Mouse (Mus musculus): ENCODE measurements around the gene Mctp1.
A peak's percentile ranks its signal among the peaks of the same experiment; 100 is the strongest.
"Not testable (repeated sequence)": the region's sequence is repeated elsewhere in the genome, so short reads cannot be mapped to it uniquely, and the experiment has no call there.

The Mctp1 gene

DNA sequence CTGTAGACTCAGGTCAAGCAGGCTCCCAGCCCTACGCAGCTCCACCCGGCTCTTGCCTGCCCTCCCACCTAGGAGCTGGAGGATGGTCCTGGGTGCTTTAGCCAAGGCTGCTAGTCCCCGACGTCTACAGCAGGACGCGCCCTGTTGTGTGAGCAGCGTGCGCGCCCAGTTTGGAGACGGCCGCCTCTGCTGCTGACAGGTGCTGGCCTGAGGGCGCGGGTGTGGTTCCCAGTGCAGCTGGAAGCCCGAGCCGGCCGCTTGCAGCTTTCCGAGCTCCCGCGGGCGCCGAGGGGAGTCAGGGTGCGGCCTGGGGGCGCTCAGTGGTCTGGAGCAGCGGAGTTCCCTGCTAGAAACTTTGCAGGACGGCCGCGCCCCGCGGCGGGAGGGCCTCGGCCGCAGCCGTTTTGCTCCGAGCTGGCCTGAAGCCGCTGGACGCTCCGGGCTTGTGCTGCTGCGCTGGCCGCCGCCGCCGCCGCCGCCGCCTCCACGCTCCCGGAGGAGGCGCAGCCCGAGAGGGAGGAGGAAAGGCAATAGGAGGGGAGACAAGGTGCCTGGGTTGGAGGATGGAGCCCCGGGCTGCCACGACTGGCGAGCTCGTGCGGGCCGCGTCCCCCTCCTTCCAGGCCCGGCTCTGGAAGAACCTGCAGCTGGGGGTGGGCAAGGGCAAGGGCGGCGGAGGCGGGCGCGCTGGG is at the start of gene Mctp1:
TSS of gene Mctp1 (plus strand) at position 564 of the 692 bp plus-strand sequence.
- DNase-seq (ENCODE audit: low read depth): peak; percentile 5

DNA sequence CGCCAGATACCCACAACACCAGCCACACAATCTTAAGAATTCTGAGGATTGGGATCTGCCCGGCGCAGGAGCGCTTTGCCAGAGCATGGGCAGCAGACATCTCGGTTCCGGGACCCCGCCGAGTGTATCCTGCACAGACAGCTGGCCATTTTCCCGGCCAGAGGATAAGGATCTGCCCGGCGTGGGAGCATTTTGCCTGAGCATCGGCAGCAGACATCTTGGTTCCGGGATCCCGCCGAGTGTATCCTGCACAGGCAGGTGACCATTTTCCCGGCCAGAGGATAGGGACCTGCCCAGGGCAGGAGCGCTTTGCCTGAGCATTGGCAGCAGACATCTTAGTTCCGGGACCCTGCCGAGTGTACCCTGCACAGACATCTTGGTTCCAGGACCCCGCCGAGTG is 38.4 kb upstream of the Mctp1 start:
- DNase-seq (ENCODE audit: low read depth): not testable (repeated sequence)

DNA sequence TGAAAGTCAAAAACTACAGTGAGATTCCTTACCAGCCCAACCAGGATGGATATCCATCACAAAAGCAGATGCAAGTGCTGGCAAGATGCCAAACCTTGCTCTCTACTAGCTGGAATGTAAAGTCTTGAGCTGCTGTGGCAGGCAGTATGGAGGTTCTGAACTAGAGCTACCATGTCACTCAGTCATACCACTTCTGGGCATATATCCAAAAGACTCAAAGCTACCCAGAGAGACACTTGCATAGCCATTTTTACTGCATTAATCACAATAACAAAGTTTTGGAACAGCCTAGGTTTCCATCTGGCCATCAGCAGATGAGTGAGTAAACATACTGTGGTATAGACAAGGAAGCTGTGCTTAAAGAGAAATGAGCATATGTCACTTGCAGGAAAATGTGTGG is 25.6 kb upstream of the Mctp1 start:
- DNase-seq (ENCODE audit: low read depth): no peak

DNA sequence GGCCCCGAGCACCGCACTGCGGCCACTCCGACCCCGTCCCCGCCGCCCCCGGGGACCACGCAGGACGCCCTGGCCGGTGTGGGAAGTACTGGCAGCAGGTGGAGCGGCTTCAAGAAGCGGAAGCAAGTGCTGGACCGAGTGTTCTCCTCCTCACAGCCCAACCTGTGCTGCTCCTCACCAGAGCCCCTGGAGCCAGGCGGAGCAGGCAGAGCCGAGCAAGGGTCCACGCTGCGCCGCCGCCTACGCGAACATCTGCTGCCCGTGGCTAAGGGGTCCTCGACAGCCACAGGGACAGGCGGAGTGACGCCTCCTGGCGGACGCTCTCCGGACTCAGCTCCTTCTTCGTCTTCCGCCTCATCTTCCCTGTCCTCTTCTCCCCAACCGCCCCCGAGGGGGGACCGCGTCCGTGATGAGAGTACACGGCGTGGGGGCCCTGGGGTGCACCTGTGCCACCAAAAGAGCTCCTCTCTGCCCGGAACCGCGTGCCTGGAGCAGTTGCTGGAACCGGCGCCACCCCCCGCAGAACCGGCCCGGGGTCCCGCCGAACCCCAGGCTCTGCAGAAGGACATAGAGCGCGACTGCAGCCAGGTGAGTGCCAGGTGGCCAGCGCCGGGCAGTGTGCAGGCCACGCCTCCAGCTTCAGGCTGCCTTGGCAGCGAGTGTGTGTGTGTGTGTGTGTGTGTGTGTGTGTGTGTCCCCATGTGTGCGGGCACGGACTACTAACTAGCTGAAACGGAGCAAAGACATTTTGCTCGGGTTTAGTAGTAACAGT is 515 bp downstream of the Mctp1 start:
- DNase-seq (ENCODE audit: low read depth): no peak

DNA sequence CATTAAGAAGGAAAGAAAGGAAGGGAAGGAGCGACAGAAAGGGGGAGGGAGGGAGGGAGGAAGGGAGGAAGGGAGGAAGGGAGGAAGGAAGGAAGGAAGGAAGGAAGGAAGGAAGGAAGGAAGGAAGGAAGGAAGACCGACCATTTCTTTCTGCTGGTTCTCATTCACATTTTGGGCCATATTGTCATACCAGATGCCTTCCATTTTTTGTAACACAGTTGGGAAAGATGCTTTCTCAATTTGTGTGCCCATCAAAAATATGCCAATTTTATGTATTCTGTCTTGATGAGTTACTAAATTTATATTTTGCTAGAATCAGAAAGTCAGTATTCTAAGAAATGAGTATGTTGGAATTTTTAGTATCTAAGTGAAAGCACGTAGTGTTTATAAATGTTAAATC is 4.3 kb downstream of the Mctp1 start:
- no peak for DNase-seq (ENCODE audit: low read depth)

DNA sequence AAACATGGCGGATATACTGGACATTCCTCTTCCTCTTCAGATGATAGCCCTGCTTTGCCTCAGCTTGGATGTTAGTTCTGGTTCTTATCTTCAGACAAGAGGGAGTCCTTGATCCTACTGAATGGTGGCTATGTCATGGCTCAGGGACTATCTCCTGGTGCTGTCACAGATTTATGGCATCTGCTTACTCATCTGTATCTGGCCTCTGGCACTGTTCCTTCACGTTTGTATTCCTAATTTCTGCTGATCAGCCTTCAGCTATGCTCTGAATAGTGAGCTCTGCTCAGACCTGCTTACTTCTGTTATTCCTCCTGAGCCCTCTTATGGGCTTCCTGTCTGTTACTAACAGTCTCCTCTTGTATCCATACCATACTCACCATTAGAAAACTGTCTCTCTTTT is 7.6 kb downstream of the Mctp1 start:
- no peak for DNase-seq (ENCODE audit: low read depth)

DNA sequence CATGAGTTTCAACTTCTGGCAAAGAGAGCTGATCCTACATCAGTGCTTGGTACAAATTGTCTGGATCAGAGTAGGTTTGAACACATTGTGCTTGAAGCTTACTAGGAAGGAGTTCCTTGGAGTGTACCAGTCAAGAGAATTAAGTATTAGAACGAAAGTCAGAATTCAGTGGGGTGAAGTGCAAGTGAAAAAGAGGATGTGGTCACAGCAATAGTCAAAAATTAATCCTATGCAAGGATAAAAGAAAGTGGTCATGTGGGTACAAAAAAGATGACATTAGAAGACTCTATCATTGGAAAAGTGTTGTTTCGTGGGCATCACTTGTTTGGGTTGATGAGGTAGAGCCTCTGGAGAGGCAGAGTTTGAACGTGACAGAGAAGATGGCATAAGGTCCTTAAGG is 8.8 kb downstream of the Mctp1 start:
- no peak for DNase-seq (ENCODE audit: low read depth)

DNA sequence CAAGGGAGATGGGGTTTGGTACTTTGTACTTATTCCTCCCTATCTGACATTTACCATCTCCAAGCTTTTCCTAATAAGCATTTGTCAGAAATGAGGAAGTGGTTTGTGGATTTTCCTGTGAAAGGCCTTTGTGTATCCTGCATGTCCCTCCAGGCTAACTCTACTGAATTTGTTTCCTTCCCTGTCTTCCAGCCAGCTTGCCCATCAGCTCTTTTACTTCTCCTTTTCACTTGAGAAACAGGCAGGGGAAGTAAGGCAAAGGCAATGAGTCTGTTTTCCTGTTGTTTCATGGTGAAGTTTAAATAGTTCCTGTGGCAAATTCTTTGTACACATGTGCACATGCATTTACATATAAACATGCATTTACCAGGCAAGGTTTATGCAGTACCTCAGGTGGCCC is 11.6 kb downstream of the Mctp1 start:
- no peak for DNase-seq (ENCODE audit: low read depth)

DNA sequence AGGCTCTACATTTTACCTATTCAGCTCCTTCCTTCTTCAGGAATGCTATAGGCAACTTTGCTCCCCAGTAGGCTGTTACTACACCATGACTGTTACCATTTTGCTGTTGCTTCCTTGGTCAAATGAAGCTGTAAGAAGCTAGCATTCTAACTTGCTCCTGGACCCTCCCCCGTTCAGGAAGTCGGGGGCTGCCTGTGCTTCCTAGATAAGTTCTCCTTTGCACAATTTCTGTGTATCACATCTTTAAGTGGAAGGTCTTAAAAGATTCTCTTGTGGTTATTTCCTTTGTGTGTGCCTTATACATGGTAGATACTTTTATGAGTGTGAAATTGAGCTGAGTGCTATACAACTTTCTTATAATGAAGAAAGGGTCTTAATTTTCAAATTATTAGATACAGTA is 25.0 kb downstream of the Mctp1 start:
- DNase-seq (ENCODE audit: low read depth): no peak

DNA sequence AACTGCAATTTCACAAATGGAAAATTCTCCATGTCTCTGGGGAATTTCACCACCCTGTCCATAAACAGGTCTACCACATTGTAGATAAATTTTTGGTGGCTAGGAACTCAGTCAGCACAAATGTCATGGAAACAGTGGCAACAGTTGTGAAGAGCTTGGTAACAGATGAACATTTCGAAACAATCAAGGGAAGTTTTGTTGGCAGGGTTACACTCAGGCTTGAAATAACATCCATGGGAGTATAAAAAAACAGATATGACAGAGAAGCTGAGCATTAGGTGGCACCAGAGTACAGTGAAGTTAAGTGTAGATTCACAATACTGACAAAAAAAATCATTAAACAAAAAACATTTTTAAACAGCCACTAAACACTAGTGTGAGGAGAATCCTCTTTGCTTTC is 26.3 kb downstream of the Mctp1 start:
- DNase-seq (ENCODE audit: low read depth): no peak

DNA sequence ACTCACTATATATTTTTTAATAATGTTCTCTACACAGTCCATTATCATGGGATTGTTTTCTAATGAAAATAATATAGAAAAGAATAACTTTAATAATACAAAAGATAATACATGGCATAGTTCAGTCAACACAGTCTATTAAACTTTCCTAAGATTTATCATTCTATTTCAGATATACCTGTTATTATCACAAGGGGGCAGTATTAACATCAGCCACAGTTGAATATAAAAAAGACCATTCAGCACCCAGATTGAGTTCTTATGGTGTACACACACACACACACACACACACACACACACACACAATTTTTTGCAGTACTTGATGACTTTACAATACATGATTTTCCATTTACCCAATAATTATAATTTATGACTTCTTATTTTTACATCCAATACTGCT is 31.0 kb downstream of the Mctp1 start:
- DNase-seq (ENCODE audit: low read depth): no peak

DNA sequence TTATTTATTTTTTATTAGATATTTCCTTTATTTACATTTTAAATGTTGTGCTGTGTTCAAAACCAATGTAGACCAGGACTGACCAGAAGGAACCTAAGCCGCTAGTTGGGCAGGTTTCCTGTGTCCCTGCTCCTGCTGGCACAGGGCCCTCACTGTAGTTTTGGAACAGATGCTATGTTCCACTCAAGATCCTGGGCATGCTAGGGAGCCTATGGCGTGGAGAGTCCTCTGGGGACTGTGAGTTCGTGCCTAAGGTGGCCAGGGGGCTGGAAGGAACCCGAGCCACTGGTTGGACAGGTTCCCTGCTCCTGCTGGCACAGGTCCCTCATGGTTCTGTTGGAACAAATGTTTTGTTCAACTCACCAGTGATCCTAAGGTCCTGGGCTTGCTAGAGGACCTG is 35.8 kb downstream of the Mctp1 start:
- DNase-seq (ENCODE audit: low read depth): no peak

DNA sequence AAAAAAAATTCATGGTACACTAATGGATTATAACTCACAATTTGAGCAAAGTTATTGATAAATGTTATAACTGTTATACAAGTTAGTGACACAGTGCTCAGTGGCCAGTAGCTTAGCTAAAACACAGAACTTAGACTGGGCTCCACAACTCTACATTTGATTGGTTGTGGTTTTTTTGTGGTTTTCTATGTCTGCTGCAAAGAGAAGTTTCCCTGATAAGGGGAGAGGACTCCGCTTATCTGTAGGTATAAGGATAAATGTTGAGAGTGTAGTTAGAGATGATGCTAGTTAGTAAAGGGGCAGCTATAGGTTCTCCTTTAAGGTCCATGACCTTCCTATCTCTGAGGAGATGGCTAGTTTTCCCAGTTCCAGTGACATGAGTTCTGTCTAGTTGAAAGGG is 36.7 kb downstream of the Mctp1 start:
- peak; percentile 42 for DNase-seq (ENCODE audit: low read depth)

DNA sequence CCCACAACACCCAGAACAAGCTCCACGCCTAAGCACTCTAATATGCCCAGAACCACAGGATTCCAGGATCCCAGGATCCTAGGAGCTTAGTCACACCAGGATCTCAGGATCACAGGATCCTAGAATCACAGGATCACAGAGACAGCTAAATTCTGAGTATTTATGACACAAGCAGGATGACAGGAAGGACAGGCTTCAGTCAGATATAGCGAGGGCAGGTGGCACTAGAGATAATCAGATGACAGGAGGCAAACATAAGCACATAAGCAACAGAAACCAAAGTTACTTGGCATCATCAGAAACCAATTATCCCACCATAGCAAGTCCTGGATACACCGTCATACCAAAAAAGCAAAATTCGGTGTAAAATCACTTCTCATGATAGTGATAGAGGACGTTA is 37.8 kb downstream of the Mctp1 start:
- no peak for DNase-seq (ENCODE audit: low read depth)

DNA sequence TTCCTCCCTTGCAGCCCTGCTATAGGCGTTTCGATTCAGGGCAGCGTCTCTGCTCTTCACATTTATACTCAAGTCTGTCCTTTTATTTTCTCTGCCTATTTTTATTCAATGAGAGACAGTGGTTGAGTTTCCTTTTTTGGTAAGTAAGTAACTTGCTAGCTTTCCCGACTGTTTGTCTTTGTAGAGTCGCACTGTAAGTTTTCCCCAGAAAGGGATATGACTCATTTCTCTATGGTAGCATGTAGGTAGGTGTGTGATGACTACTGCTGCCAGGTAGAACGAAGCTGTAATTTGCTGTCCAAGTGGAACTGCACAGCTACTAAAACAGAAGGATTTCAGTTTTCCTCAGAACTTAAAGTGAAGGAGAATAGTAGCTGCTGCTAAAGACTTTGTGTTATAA is 45.1 kb downstream of the Mctp1 start:
- DNase-seq (ENCODE audit: low read depth): no peak

DNA sequence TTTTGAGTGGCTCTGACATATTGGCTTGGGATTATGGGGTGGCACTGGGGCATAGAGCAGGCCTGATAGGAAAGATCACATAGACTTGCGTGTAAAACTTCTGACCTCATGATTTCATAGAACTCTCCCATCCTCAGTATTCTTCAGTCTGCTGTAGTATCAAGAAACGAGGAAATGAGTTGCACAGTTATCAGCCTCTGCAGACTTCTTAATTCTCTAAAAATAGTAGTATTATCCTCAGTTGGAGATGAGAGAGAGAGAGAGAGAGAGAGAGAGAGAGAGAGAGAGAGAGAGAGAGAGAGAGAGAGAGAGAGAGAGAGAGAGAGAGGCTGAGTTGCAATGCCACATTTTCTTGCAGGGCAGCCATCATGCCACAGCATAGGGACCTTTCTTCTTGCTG is 45.6 kb downstream of the Mctp1 start:
- no peak for DNase-seq (ENCODE audit: low read depth)

DNA sequence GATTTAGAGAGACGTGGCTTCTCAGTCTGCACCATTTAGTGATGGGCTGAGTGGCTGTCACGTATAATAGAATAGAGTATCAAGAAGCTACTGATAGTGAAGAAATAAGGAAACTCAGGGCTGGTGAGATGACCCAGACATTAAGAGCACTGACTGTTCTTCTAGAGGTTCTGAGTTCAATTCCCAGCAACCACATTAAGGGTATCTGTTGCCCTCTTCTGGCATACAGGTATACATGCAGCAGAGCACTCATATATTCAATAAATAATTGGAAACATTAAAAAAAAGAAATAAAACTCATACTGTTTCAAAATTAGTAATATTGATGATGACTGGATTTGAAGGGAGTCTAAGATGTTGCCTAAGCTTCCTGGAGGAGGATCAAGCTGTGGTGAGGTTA is 47.6 kb downstream of the Mctp1 start:
- no peak for DNase-seq (ENCODE audit: low read depth)

DNA sequence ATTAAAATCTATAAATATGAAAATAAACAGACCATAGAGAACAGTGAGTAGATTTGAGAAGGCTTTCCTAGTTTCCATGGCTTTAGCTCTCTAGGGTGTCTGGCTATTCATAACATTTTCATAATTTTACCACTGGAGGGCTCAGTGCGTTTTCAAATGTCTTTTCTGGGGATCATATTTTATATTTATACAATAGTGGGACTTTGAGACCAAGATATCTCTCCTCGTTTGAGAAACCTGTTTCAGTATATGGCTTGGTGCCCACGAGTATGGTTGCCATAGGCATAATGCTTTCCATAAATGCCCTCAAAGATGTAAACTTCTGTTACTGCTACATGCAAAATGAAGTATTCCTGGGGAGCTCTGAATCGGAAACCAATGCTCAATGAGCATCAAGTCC is 49.1 kb downstream of the Mctp1 start:
- no peak for DNase-seq (ENCODE audit: low read depth)

DNA sequence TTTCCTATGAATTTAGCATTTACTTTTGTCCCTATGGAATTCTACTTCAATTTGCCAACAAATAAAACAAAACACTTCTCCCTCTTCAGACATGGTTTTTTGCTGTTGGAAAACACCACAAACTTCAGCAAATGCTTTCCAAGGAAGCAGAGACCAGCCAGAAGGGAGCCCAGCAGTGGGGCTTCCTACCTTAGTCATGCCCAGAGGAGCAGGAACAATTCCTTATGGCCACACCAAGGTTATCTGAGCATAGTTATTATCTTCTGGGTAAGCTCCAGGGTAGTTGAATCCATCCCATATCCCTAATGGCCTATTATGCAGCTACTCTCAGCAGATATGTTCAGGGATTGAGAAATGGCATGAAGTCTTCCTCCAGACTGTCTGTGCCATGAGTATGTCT is 52.1 kb downstream of the Mctp1 start:
- DNase-seq (ENCODE audit: low read depth): no peak

DNA sequence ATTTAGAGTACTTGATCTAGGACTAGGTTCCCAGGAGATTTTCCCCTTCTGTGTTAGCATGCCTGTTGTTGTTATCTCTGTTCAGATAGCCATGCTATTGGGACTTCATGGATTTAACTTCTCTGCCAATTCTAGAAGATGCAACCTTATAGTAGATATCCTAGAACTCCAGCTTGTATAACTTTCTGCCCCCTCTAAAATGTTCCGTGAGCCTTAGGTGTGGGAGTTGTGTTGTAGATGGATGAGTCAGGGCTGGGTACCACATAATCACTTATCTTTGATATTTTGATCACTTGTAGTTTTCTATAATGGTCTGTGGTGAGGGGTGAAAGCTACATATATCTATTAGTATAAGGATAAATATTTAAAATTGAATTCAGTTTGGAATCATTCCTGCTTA is 54.4 kb downstream of the Mctp1 start:
- no peak for DNase-seq (ENCODE audit: low read depth)

DNA sequence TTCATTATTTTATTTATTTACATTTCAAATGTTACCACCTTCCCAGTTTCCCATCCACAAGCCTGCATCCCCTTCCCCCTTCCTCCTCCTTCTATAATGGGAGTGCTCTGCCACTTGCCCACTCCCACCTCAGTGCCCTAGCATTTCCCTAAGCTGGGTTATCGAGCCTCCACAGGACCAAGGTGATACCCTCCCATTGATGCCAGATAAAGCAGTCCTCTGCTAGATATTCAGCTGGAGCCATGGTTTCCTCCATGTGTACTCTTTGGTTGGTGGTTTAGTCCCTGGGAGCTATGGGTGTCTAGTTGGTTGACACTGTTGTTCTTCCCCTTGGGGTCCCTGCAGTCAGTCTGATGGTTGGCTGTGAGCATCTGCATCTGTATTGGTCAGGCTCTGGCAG is 61.7 kb downstream of the Mctp1 start:
- no peak for DNase-seq (ENCODE audit: low read depth)

DNA sequence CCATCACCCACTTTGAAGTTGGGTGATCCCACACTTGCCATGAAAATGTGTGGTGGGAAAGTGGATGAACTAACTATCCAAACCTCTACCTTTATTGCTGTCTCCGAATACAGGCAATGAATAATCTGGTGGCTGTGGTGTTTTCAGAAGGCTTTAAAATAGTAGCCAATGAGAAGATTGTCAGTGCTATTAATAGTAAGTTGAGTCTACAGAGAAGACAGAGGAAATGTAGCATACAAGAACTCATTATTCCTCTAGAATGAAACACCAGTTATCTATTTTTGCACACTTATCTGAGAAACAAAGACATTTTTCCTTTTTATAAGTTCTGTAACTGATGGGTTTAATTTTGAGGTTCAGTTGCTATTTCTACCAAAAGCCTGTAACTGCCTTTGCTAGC is 63.2 kb downstream of the Mctp1 start:
- DNase-seq (ENCODE audit: low read depth): no peak

DNA sequence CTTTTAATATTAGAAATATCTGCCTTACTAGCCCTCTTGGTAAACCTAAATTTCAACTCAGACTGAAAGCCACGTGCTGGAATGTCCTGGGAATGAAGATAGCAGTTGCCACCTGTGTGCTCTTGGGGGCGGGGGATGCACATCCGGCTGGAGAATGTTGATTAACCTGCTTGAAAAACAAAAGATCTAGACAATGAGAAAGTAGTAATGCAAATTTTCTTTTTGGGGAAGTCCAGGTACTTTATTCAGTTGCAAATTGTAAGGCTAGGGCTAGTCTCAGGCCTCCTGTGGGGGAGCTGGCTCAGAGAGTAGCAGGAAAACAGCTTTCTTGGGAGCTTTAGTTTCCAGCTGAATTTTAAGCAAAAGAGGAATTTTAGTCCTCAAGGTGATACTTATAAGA is 67.2 kb downstream of the Mctp1 start:
- not testable (repeated sequence) for DNase-seq (ENCODE audit: low read depth)

DNA sequence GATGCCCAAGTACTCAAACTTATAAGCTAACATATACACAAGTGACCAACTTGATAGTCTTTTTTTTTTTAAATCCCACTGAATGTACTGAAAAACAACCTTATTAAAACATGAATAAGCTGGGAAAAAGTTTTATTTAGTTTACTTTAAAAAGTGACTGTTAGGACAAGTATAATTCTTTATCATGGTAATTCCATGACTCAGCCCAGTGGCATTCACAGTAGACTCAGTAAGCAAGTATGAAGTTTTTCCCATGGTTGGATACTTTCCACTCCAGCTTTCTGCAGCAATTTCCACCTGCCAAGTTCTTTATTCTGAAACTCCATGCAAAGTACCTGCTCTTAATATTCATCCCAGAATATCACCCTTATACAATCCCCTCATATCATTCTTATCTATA is 97.3 kb downstream of the Mctp1 start:
- no peak for DNase-seq (ENCODE audit: low read depth)
